Mouse (Mus musculus) limb, embryonic 14.5 days (tissue): ENCODE data around the gene Fam219b. TPM values are rescaled to one million over a fixed set of nuclear protein-coding genes. Genes with fewer than 3 reads are reported as not detected.

ENCODE experiments used
- ATAC-seq: fragments of 200-750 bp; cut with Nextera tagmentation; 2 replicates; pipeline ENCODE4 v1.8.0; 2017; ENCODE audit warnings: low read depth, moderate number of reproducible peaks, moderate TSS enrichment; ENCODE audit not compliant: low FRiP score
- DNase-seq: peaks from one replicate; pipeline ENCODE4 v3.0.0-alpha.2; 2015; ENCODE audit warnings: low spot score
- H3K27ac ChIP-seq: fragments of 300-500 bp; sonication (generic); replicated peaks from 2 replicates; pipeline ENCODE4 v1.5.1; 2014; ENCODE audit warnings: low read depth, mild to moderate bottlenecking, low read length, moderate library complexity, mixed read lengths
- H3K27me3 ChIP-seq: fragments of 300-500 bp; sonication (generic); 2 replicates; pipeline ENCODE4 v1.6.1; 2014; ENCODE audit warnings: low read length, mixed read lengths; ENCODE audit not compliant: control insufficient read depth, insufficient read depth
- H3K36me3 ChIP-seq: fragments of 300-500 bp; sonication (generic); 2 replicates; pipeline ENCODE4 v1.6.1; 2014; ENCODE audit warnings: mild to moderate bottlenecking, low read length, moderate library complexity, mixed read lengths; ENCODE audit not compliant: control insufficient read depth, insufficient read depth
- H3K4me1 ChIP-seq: fragments of 300-500 bp; sonication (generic); 2 replicates; pipeline ENCODE4 v1.6.1; 2014; ENCODE audit warnings: antibody characterized with exemption, low read length, mixed read lengths; ENCODE audit not compliant: control insufficient read depth, insufficient read depth
- H3K4me2 ChIP-seq: fragments of 300-500 bp; sonication (generic); replicated peaks from 2 replicates; pipeline ENCODE4 v1.6.1; 2014; ENCODE audit warnings: low read depth, mild to moderate bottlenecking, low read length, moderate library complexity; ENCODE audit not compliant: severe bottlenecking
- H3K4me3 ChIP-seq: fragments of 300-500 bp; sonication (generic); replicated peaks from 2 replicates; pipeline ENCODE4 v1.5.1; 2014; ENCODE audit warnings: low read length
- H3K9ac ChIP-seq: fragments of 300-500 bp; sonication (generic); 2 replicates; pipeline ENCODE4 v1.6.1; 2014; ENCODE audit warnings: mild to moderate bottlenecking, low read depth, low read length, moderate library complexity; ENCODE audit not compliant: severe bottlenecking
- H3K9me3 ChIP-seq: fragments of 300-500 bp; sonication (generic); 2 replicates; pipeline ENCODE4 v1.6.1; 2016; ENCODE audit warnings: low read length; ENCODE audit not compliant: control insufficient read depth
- POLR2A ChIP-seq: fragments of 200-500 bp; IDR thresholded peaks from 2 replicates; pipeline ENCODE4 v1.8.0; 2012; ENCODE audit warnings: inconsistent platforms, mild to moderate bottlenecking, moderate library complexity, borderline replicate concordance; ENCODE audit not compliant: insufficient read depth, insufficient read length; ENCODE audit errors: extremely low read depth
- WGBS: fragments of 180-500 bp; shearing (Covaris S2); extraction: QIAGEN DNeasy Blood & Tissue Kit; methylation state at CpG from one replicate; pipeline ENCODE4 v1.1.7; 2014; 5-methylcytosine and 5-hydroxymethylcytosine counted together
- polyA plus RNA-seq, 2 experiments: library from polyadenylated mRNA; depleted of rRNA in 1 of 2; stranded (reverse) in 1 of 2; unstranded in 1 of 2; fragments of >200 nt; fragmentation: Nextera tagmentation in 1 of 2; extraction: Ambion mirVana in 1 of 2; gene quantifications; 2 replicates each; pipeline versions ENCODE4 v1.2.1 to v1.2.3; 2012 to 2014

The Fam219b gene
- polyA plus RNA-seq, 2 experiments, result 16.2 to 25.2 TPM

- Histone ChIP-seq H3K9ac (no peak overlapping the region), H3K4me3 (no peak overlapping the region), H3K4me1 (peaks cover 6% of the 10 kb centered on the region; the same call in 1 of the 2 replicates), H3K27ac (no peak overlapping the region), H3K27me3 (no peaks in the 10 kb centered on the region), H3K4me2 (no peak overlapping the region), H3K9me3 (no peaks in the 10 kb centered on the region), H3K36me3 (peaks cover 59% of the 10 kb centered on the region)
- ATAC-seq (no peak), DNase-seq (no peak)
- TF ChIP-seq POLR2A, result no peak
- 96% methylated on average over 4 of the region's 4 CpGs for WGBS
Observed at GRCm38 (mm10) chr9:57549186-57549585, 11.9 kb downstream of the Fam219b start.

GRCm38 (mm10) chr9:57550126-57550862, 13.0 kb downstream of the Fam219b start:
- H3K27ac ChIP-seq, result no peak overlapping the region
- no peaks in the 10 kb centered on the region for H3K27me3 ChIP-seq
- WGBS, result 87% methylated on average over 11 of the region's 11 CpGs
- H3K4me1 ChIP-seq, result peaks cover 6% of the 10 kb centered on the region; the same call in 1 of the 2 replicates
- no peak overlapping the region for H3K9ac ChIP-seq
- TF ChIP-seq POLR2A, result no peak
- no peak overlapping the region for H3K4me2 ChIP-seq
- no peak overlapping the region for H3K4me3 ChIP-seq
- H3K36me3 ChIP-seq, result peaks cover 48% of the 10 kb centered on the region
- DNase-seq (no peak), ATAC-seq (no peak)
- H3K9me3 ChIP-seq, result no peaks in the 10 kb centered on the region

- no peaks in the 10 kb centered on the region for H3K27me3 ChIP-seq
- peaks cover 29% of the 10 kb centered on the region for H3K36me3 ChIP-seq
- peak; percentile 71 for DNase-seq
- peaks cover 6% of the 10 kb centered on the region; the same call in 1 of the 2 replicates for H3K4me1 ChIP-seq
- peak within 1 kb of the TSS; percentile 71 for H3K9ac ChIP-seq
- H3K4me3 ChIP-seq, result peak within 1 kb of the TSS; percentile 61
- ATAC-seq, result peak; percentile 74; the same call in 1 of the 2 replicates
- under 1% methylated on average over 28 of the region's 28 CpGs for WGBS
- no peak for TF ChIP-seq POLR2A
- 0 out of 2 replicates have a peak within 1 kb of the TSS, but pooled peaks have one; percentile 10 for H3K27ac ChIP-seq
- peak within 1 kb of the TSS; percentile 75 for H3K4me2 ChIP-seq
- no peaks in the 10 kb centered on the region for H3K9me3 ChIP-seq
Observed at GRCm38 (mm10) chr9:57552139-57552887, 15.0 kb downstream of the Fam219b start, which contains the start of gene Mpi. TSS of gene Mpi (minus strand) at chr9:57552763.

- no peak for TF ChIP-seq POLR2A
- no peak overlapping the region for H3K9ac ChIP-seq
- H3K27me3 ChIP-seq, result no peaks in the 10 kb centered on the region
- DNase-seq (no peak), ATAC-seq (no peak)
- H3K4me2 ChIP-seq, result no peak overlapping the region
- H3K4me1 ChIP-seq, result peaks cover 6% of the 10 kb centered on the region; the same call in 1 of the 2 replicates
- no peak overlapping the region for H3K4me3 ChIP-seq
- H3K9me3 ChIP-seq, result no peaks in the 10 kb centered on the region
- no peak overlapping the region for H3K27ac ChIP-seq
- 75% methylated on average over 11 of the region's 11 CpGs for WGBS
- peaks cover 21% of the 10 kb centered on the region for H3K36me3 ChIP-seq
Observed at GRCm38 (mm10) chr9:57553119-57553518, 15.8 kb downstream of the Fam219b start.

- peaks cover 6% of the 10 kb centered on the region; the same call in 1 of the 2 replicates for H3K4me1 ChIP-seq
Observed at GRCm38 (mm10) chr9:57554753-57555152, 17.4 kb downstream of the Fam219b start.

More at GRCm38 (mm10) chr9:57554753-57555152, 17.4 kb downstream of the Fam219b start:
- Histone ChIP-seq H3K27me3 (no peaks in the 10 kb centered on the region), H3K4me3 (no peak overlapping the region), H3K4me2 (no peak overlapping the region), H3K9me3 (no peaks in the 10 kb centered on the region), H3K36me3 (peaks cover 6% of the 10 kb centered on the region), H3K9ac (no peak overlapping the region), H3K27ac (no peak overlapping the region)
- WGBS, result 44% methylated on average over 3 of the region's 3 CpGs
- DNase-seq (no peak), ATAC-seq (no peak)
- TF ChIP-seq POLR2A, result no peak
